Mouse (Mus musculus) liver, embryonic 15.5 days (tissue): ENCODE results near the gene Defb48. TPM values are rescaled to one million over a fixed set of nuclear protein-coding genes. Genes with fewer than 3 reads are reported as not detected.

Source experiments
- ATAC-seq: fragments of 200-750 bp; cut with Nextera tagmentation; 2 replicates; pipeline ENCODE4 v1.8.0; 2017; ENCODE audit warnings: moderate number of reproducible peaks, mild to moderate bottlenecking, moderate library complexity; ENCODE audit not compliant: insufficient read depth
- H3K27ac ChIP-seq: fragments of 300-500 bp; sonication (generic); replicated peaks from 2 replicates; pipeline ENCODE4 v1.5.1; 2015; ENCODE audit warnings: mild to moderate bottlenecking, inconsistent platforms
- H3K27me3 ChIP-seq: fragments of 300-500 bp; sonication (generic); 2 replicates; pipeline ENCODE4 v1.6.1; 2015; ENCODE audit warnings: mild to moderate bottlenecking, inconsistent platforms
- H3K36me3 ChIP-seq: fragments of 300-500 bp; sonication (generic); replicated peaks from 2 replicates; pipeline ENCODE4 v1.6.1; 2015; ENCODE audit warnings: moderate library complexity, mild to moderate bottlenecking, inconsistent platforms
- H3K4me1 ChIP-seq: fragments of 300-500 bp; sonication (generic); replicated peaks from 2 replicates; pipeline ENCODE4 v1.6.1; 2015; ENCODE audit warnings: inconsistent platforms
- H3K4me2 ChIP-seq: fragments of 300-500 bp; sonication (generic); 2 replicates; pipeline ENCODE4 v1.6.1; 2015; ENCODE audit warnings: moderate library complexity, mild to moderate bottlenecking, inconsistent platforms
- H3K4me3 ChIP-seq: fragments of 300-500 bp; sonication (generic); replicated peaks from 2 replicates; pipeline ENCODE4 v1.5.1; 2015; ENCODE audit warnings: mild to moderate bottlenecking, inconsistent platforms
- H3K9ac ChIP-seq: fragments of 300-500 bp; sonication (generic); 2 replicates; pipeline ENCODE4 v1.6.1; 2015; ENCODE audit warnings: moderate library complexity, mild to moderate bottlenecking, inconsistent platforms
- H3K9me3 ChIP-seq: fragments of 300-500 bp; sonication (generic); replicated peaks from 2 replicates; pipeline ENCODE4 v1.6.1; 2016; ENCODE audit warnings: inconsistent platforms
- WGBS: fragments of 180-500 bp; shearing (Covaris S2); methylation state at CpG from one replicate; pipeline ENCODE4 v1.1.7; 2015; ENCODE audit warnings: mixed read lengths; ENCODE audit not compliant: insufficient replicate concordance; 5-methylcytosine and 5-hydroxymethylcytosine counted together
- polyA plus RNA-seq: library from polyadenylated mRNA; unstranded; fragments of >200 nt; fragmentation: Nextera tagmentation; extraction: Ambion mirVana; gene quantifications from 2 replicates; pipeline ENCODE4 v1.2.1, GENCODE M21; 2015

The Defb48 gene
- polyA plus RNA-seq, 1 experiment from 2014 or later: not detected

DNA sequence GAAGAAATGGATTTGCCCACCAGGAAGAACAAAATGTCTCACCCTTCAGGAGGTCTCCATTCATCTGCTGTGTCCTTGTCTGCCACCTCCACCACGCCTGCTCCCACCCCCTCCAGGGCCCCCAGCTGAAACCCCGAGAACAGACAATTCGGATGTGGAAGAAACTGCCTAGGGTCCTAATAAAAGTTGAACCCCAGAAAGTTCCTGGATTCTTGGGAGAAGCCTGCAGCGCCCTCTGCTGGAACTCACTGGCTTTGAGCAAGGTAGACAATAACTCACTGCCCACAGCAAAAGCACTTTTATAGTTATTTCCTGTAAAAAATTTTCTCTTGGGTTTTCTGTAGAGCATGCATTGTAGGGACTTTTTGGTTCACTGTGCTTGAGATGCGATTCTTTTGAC lies 9.3 kb downstream of the Defb48 start:
- no peak for ATAC-seq
- Histone ChIP-seq H3K4me3 (no peak overlapping the region), H3K4me1 (no peaks in the 10 kb centered on the region), H3K36me3 (no peaks in the 10 kb centered on the region), H3K9ac (no peak overlapping the region), H3K27ac (no peak overlapping the region), H3K9me3 (no peaks in the 10 kb centered on the region), H3K27me3 (no peaks in the 10 kb centered on the region), H3K4me2 (no peak overlapping the region)
- WGBS: 9% methylated on average over 5 of the region's 5 CpGs

DNA sequence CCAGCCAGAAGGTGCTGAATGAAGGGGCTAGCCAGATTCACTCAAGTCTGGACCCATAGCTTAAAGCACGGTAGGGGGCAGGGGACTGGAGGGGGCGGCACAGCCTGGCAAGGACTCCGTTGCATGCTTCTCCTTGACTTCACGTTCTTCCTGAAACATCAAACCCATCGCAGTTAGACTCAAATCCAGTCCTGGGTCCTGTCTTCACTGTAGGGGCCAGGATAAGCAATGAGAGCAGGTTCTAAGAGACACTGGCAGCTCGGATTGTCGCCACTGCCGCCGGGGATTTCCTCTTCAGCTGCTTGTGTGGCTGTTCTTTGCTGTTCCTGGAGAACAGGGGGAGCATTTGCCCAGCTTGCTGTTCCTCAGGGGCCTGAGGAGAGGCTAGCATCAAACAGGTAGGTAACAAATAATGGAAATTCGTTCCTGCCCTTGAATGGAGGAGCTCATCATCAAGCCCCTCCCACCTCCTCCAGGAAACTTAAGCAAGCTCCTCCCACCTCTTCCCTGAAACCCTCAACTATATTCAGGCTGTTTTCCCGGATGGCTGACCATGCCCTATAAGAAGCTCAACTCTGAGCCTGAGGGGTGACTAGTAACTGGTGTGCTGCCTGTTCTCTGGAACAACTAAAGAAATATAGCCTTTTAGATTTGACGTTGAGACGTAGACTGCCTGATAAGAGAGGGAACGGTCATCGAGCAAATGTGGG lies 18.3 kb downstream of the Defb48 start:
- H3K27ac ChIP-seq: no peak overlapping the region

DNA sequence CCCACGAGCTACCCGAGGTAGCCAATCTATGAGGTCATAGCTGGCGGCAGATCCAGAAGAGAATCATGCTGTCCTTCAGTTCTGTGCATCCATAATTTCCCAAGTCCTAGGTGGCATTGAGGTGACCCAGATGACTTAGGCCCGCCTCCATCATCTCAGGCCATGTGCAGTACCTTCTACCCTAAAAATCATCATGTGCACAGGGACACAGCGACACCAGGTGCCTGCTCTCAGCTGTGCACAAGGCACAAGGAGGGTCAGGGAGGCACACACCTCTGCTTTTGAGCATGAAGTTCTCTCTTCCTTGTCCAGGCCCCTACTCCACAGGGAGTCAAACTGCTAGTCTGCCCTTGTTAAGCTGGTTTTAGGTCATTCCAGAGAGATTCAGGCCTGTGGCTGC lies 19.0 kb downstream of the Defb48 start:
- no peak overlapping the region for H3K4me2 ChIP-seq
- H3K4me3 ChIP-seq: no peak overlapping the region
- H3K4me1 ChIP-seq: no peaks in the 10 kb centered on the region
- WGBS: 70% methylated on average over 5 of the region's 5 CpGs
- no peaks in the 10 kb centered on the region for H3K36me3 ChIP-seq
- H3K9me3 ChIP-seq: no peaks in the 10 kb centered on the region
- H3K27ac ChIP-seq: no peak overlapping the region
- no peak overlapping the region for H3K9ac ChIP-seq
- no peak for ATAC-seq
- no peaks in the 10 kb centered on the region for H3K27me3 ChIP-seq

More for the DNA sequence above, 18.3 kb downstream of the Defb48 start:
- H3K9me3 ChIP-seq: no peaks in the 10 kb centered on the region
- no peak for ATAC-seq
- H3K27me3 ChIP-seq: no peaks in the 10 kb centered on the region
- H3K4me1 ChIP-seq: no peaks in the 10 kb centered on the region
- no peaks in the 10 kb centered on the region for H3K36me3 ChIP-seq
- H3K4me3 ChIP-seq: no peak overlapping the region
- WGBS: 21% methylated on average over 15 of the region's 15 CpGs
- peak overlapping the region; percentile 31 for H3K4me2 ChIP-seq
- no peak overlapping the region for H3K9ac ChIP-seq

DNA sequence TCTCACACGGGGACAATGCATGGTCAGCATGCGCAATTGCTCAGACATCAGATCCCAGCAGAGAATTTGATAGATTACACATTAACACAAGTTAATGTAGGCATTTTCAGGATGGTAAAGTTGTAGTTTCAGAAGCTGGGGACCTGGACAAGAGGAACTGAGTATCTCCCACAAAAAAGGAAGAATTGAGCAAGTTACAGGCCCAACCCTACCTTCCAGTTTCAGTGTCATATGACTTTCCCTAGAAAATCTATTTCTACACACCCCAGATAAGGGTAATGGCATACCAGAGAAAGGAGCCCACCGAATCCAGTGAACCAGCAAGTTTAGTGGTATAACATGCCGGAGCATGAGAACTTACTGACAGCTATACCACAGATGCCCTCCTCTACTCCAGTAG lies 20.7 kb downstream of the Defb48 start:
- H3K27me3 ChIP-seq: no peaks in the 10 kb centered on the region
- no peak overlapping the region for H3K4me2 ChIP-seq
- no peaks in the 10 kb centered on the region for H3K4me1 ChIP-seq
- H3K27ac ChIP-seq: no peak overlapping the region
- no peak for ATAC-seq
- no peaks in the 10 kb centered on the region for H3K9me3 ChIP-seq
- H3K36me3 ChIP-seq: 0 out of 2 replicates have a peak, but pooled peaks cover 5% of the 10 kb centered on the region
- 65% methylated on average over 4 of the region's 4 CpGs for WGBS
- no peak overlapping the region for H3K4me3 ChIP-seq
- H3K9ac ChIP-seq: no peak overlapping the region

DNA sequence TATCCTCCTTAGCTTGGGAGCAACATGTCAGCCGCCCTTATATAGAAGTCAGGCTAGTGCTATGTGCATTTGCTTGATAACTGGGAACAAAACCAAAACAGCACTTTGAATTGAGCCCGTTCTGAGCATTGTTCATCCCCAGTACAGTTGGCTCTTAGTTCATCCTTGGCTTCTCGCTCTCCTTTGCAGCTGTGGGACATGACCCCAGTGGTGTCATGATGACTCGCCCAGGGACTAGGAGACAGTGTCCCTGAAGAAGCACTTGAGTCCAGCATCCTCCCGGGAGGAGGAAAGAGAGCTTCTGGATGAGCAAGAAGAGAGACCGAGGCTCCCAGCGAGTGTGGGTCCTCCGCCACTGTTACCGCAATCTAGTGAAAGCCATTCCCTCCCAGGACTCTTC lies 28.2 kb downstream of the Defb48 start:
- no peaks in the 10 kb centered on the region for H3K4me1 ChIP-seq
- 72% methylated on average over 9 of the region's 9 CpGs for whole genome bisulfite sequencing
- no peak overlapping the region for H3K4me2 ChIP-seq
- no peaks in the 10 kb centered on the region for H3K9me3 ChIP-seq
- no peak overlapping the region for H3K4me3 ChIP-seq
- no peak overlapping the region for H3K27ac ChIP-seq
- H3K36me3 ChIP-seq: peaks cover 11% of the 10 kb centered on the region
- no peak for ATAC-seq
- H3K9ac ChIP-seq: no peak overlapping the region
- no peaks in the 10 kb centered on the region for H3K27me3 ChIP-seq

DNA sequence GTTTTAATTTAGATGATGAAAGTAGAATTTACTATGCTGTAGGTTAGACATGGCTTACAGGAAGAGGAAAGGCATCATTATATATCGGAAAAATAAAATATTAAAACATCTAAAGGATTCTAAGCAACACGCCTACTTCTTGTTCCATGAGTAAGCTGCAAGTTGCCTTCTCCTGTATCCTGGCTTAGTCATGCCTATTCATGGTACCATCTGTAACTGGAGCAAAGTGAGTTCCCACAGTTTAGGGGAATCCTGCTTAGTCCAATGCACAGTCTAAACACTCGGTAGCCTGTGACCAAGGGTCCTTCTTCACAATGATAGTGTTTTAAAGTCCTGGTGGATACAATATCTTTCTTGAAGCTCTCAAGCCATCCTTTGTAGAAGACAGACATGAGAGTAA lies 37.5 kb downstream of the Defb48 start:
- Histone ChIP-seq H3K36me3 (peaks cover 17% of the 10 kb centered on the region), H3K27ac (no peak overlapping the region), H3K4me2 (no peak overlapping the region), H3K9me3 (no peaks in the 10 kb centered on the region), H3K4me1 (no peaks in the 10 kb centered on the region), H3K4me3 (no peak overlapping the region), H3K9ac (no peak overlapping the region), H3K27me3 (no peaks in the 10 kb centered on the region)
- WGBS: 71% methylated on average over 3 of the region's 3 CpGs
- ATAC-seq: no peak

DNA sequence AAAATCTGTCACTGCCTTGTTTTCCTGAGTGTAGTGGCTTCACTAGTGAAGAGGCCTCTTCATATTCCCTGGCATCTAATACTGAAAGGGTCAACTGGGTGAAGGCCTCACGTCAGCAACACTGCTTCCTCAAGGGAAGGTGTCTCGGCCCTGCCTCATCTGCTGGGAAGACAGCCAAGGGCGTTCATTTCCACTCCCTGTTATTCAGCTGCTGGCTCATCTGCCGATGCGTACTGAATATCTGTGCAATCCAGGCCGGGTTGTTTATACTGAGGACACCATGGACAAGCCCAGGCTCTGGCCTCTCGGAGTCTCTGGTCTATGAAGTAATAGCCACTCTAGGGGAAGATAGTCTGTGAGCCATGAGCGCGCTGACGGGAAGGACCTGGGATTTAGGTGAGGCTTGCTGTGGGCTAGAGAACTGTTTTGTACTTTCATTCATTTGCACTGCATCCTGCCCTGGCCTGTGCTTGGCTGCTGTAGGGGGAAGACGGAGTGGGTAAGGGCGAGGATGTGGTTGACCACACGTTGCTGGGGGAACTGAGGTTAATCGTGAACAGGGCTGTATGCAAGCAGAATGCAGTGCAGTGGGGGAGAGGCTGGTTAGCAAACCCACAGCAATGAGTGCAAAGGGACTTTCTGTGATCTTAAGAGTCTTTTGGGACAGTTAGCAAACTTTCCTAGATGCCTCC lies 43.8 kb downstream of the Defb48 start:
- Histone ChIP-seq H3K4me1 (no peaks in the 10 kb centered on the region), H3K4me3 (no peak overlapping the region), H3K9ac (no peak overlapping the region), H3K4me2 (no peak overlapping the region), H3K9me3 (no peaks in the 10 kb centered on the region), H3K27ac (no peak overlapping the region), H3K27me3 (no peaks in the 10 kb centered on the region), H3K36me3 (peaks cover 15% of the 10 kb centered on the region)
- no peak for ATAC-seq
- 17% methylated on average over 14 of the region's 14 CpGs for WGBS

DNA sequence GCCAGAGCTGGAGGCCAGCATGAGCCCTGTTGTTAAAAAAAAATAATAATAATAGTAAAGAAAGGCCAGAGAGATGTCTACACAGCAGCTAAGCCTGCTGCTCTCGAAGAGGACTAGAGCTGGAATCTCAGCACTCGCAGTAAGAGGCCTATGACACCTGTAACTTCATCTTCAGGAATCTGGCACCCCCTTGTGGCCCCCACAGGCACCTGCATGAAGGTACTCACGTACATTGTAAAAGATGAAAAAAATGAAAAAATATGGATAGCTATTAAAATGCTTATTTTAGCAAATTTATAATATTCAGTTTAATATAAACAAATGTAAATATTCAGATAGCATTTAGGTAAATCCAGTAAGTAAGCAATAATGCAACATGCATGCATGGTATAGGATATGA lies 44.9 kb downstream of the Defb48 start:
- no peak overlapping the region for H3K27ac ChIP-seq
- no peaks in the 10 kb centered on the region for H3K27me3 ChIP-seq
- H3K4me2 ChIP-seq: no peak overlapping the region
- no peak overlapping the region for H3K4me3 ChIP-seq
- 75% methylated on average over 3 of the region's 3 CpGs for WGBS
- no peaks in the 10 kb centered on the region for H3K4me1 ChIP-seq
- no peaks in the 10 kb centered on the region for H3K9me3 ChIP-seq
- no peak for ATAC-seq
- no peak overlapping the region for H3K9ac ChIP-seq
- H3K36me3 ChIP-seq: peaks cover 13% of the 10 kb centered on the region

DNA sequence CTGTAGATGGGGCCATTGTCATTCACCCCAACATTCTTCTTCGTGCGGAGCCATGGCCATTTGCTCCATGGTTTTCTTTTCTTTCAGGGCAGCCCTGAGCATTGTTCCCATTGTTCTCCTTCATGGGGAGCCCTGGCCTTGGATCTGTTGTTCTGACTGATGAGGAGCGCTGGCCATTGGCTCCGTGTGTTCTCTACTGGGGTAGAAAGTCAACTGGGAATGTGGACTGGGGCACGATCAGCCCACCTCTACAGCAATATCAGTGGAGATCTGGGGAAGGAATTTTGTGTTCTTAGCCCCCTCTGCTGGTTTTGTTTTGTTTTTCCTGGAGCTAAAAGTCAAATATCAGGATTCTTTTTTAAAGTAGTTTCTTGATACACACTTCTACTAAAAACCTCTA lies 46.6 kb downstream of the Defb48 start:
- no peak overlapping the region for H3K4me3 ChIP-seq
- H3K27me3 ChIP-seq: no peaks in the 10 kb centered on the region
- no peak overlapping the region for H3K4me2 ChIP-seq
- peaks cover 6% of the 10 kb centered on the region; the same call in 1 of the 2 replicates for H3K36me3 ChIP-seq
- ATAC-seq: no peak
- 72% methylated on average over 5 of the region's 5 CpGs for WGBS
- no peaks in the 10 kb centered on the region for H3K9me3 ChIP-seq
- H3K4me1 ChIP-seq: no peaks in the 10 kb centered on the region
- no peak overlapping the region for H3K27ac ChIP-seq
- H3K9ac ChIP-seq: no peak overlapping the region

DNA sequence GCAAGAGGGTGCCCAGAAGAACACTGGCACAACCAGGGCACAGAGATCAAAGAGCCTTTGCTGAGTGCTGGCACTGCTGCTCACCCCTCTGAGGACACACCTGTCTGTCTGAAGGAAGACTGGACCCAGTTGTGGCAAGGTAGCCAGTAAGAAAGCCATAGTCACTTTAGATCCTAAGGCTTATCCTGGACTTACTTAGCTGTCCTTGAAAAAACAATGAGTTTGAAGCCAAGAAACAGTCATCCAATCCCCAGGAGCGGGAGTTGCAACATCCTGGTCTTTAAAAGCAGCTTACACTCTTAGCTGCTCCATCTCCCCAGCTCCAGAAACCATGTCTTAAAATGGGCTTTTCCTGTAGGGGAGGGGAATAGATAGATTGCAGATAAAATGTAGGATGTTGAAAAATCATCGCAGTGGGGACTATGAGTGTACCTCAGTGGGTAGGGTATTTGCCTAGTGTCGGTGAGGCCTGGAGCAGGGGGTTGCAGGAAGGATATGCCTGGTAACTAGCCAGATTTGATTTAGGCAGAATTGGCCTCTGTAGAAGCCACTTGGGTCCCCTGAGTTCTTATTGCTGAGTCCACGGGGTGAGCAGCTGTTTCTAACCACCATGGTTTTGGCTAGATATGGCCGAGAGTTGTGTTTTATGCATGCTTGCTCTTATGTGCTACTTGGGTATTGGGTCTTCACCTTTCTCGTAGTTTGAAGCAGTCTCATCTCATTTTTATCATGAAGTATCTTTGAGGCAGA lies 47.5 kb downstream of the Defb48 start:
- WGBS: 63% methylated on average over 6 of the region's 6 CpGs
- Histone ChIP-seq H3K4me2 (no peak overlapping the region), H3K4me3 (no peak overlapping the region), H3K36me3 (peaks cover 6% of the 10 kb centered on the region; the same call in 1 of the 2 replicates), H3K4me1 (no peaks in the 10 kb centered on the region), H3K27ac (no peak overlapping the region), H3K27me3 (no peaks in the 10 kb centered on the region), H3K9me3 (no peaks in the 10 kb centered on the region), H3K9ac (no peak overlapping the region)
- ATAC-seq: no peak

DNA sequence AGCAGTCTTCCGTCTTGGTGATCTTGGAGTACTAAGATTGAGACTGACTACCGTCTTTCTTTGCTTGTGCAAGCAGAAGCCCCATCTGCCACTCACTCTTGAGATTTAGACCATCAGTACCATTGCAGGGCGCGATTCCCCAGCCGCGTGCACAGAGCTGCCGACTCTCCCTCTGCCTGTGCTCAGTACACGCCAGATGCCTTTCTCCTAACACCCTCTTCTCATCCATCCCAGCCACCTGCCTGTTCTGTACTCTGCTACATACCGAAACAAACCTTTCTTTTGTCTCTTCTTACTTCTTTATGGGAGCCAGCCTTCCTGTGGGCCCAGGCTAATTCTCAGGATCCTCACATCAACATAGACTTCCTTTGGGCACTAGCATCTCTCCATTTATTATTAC lies 48.9 kb downstream of the Defb48 start:
- Histone ChIP-seq H3K4me2 (no peak overlapping the region), H3K9ac (no peak overlapping the region), H3K9me3 (no peaks in the 10 kb centered on the region), H3K4me3 (no peak overlapping the region), H3K36me3 (peaks cover 6% of the 10 kb centered on the region; the same call in 1 of the 2 replicates), H3K27me3 (no peaks in the 10 kb centered on the region), H3K27ac (no peak overlapping the region), H3K4me1 (no peaks in the 10 kb centered on the region)
- 74% methylated on average over 9 of the region's 9 CpGs for WGBS
- no peak for ATAC-seq
